Mouse (Mus musculus) spleen, postnatal 4 days (tissue): Measurements from ENCODE around the gene Rarg.
"Not testable (repeated sequence)": the region's sequence is repeated elsewhere in the genome, so short reads cannot be mapped to it uniquely, and the experiment has no call there.

Source experiments
- DNase-seq, 2 experiments: peaks; one replicate each; pipeline ENCODE4 v3.0.0; 2022; ENCODE audit warnings: low spot score in 2 of 2

Rarg gene

DNA sequence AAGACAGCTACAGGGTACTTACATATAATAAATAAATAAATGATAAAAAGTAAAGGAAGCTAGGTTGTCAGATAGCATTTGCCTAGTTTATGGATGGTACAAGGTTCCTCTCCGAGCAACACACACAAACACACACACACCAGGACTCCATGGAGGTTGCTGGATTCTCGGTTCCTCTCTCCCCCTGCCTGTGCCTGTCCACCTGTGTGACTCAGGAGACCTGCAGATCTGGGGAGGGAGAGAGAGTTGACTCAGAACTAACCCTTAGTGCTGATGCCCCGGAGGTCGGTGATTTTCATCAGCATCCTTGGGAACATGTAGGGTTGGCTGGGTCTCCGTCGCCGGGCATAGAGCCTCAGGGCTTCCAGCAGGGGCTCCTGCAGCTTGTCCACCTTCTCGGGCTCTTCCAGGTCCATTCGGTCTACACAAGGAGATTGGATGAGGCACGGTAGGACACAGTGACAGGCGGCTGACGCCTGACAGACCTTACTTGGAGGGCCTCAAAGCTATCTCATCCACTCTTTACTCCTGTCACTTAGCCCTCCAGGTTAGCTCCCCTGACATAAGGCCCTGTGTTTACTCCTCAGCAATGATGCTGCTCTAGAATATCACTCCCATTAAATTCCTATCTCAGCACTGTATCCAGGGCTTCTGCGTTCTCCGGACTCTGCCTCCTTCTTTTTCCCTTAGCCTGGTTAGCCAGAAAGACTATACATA is 18.6 kb downstream of the Rarg start:
- no peak for DNase-seq

DNA sequence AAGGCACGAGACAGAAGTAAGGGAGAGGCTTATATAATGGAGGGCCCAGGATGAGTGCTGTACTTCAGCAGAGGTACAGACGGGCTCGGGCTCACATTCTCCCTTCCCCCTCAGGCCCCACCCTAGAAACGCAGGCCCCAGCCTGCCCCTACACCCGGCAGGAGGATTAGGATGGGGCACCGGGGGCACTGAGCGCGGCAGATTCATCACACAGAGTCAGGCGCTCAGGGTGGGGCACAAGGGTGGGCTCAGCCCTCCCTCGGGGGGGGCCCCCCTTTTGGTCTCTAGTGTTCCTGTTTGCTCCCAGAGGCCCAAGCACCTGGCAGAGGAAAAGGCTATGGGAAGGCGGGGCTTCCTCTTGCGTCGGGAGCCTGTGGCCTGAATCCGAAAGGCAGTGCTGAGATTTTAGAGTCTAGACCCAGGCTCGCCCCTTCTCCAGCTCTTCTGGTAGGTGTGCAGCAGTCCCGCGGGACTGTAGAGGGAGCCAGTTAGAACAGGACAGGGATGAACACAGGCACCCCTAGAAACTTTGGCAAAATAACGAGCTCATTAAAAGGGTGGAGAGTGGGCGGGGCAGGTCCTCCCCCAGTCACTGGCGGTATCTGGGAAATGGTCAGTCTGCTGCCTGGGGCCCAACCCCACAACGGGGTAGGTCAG is 21.8 kb downstream of the Rarg start:
- DNase-seq: no peak

GRCm38 (mm10) chr15:102233896-102234295 is 23.4 kb downstream of the Rarg start:
- DNase-seq: no peak

DNA sequence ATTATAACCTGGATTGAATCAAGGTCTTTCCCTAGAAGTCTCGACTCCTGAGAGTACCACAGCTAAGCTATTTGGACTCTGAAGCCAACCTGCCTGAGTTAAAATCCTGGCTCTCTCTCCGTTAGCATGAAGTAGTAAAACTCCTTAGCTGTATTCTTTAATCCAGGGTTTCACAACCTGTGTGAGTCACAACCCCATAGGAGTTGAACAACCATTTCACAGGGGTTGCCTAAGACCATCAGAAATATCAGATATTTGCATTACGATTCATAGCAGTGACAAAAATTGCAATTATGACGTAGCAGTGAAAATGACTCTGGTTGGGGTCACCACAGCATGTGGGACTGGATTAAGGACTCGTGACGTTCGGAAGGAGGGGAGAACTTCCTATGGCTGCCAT is 24.6 kb downstream of the Rarg start:
- no peak for DNase-seq

- DNase-seq: peak in 1 of 2 experiments; percentile 70
These were observed 25.6 kb downstream of the Rarg start, which contains the start of gene Itgb7 for GRCm38 (mm10) chr15:102231748-102232147. Gene Itgb7, minus strand, starts transcription at chr15:102231944.

- no peak for DNase-seq
These were observed 26.7 kb downstream of the Rarg start for GRCm38 (mm10) chr15:102230408-102231321.

GRCm38 (mm10) chr15:102225619-102226018 is 31.7 kb downstream of the Rarg start:
- DNase-seq: not testable (repeated sequence)

- peak; percentile 61 to 77 for DNase-seq
These were observed 32.2 kb downstream of the Rarg start for GRCm38 (mm10) chr15:102224992-102225617.

- DNase-seq: peak; percentile 77 to 90
These were observed 32.9 kb downstream of the Rarg start for GRCm38 (mm10) chr15:102224186-102224991.

- no peak for DNase-seq
These were observed 34.9 kb downstream of the Rarg start for GRCm38 (mm10) chr15:102222386-102222785.

DNA sequence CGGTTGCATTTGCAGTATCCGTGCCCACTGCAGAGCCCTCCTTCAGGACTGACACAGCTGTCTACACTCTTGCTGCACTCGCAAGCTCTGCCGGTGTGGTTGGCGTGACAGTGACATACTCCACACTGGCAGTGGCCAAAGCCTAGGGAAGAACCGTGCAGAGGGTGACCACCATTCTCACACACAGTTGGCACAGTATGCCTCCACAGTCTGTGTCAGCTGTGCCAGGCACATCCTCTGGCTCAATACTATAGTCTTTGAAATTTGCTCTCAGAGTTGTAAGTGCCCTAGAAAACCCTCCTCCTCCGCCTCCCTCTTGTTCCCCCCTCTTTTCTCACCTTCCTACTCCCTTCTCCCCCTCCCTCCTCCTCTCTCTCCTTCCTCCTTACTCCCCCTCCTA is 40.0 kb downstream of the Rarg start:
- DNase-seq: no peak

DNA sequence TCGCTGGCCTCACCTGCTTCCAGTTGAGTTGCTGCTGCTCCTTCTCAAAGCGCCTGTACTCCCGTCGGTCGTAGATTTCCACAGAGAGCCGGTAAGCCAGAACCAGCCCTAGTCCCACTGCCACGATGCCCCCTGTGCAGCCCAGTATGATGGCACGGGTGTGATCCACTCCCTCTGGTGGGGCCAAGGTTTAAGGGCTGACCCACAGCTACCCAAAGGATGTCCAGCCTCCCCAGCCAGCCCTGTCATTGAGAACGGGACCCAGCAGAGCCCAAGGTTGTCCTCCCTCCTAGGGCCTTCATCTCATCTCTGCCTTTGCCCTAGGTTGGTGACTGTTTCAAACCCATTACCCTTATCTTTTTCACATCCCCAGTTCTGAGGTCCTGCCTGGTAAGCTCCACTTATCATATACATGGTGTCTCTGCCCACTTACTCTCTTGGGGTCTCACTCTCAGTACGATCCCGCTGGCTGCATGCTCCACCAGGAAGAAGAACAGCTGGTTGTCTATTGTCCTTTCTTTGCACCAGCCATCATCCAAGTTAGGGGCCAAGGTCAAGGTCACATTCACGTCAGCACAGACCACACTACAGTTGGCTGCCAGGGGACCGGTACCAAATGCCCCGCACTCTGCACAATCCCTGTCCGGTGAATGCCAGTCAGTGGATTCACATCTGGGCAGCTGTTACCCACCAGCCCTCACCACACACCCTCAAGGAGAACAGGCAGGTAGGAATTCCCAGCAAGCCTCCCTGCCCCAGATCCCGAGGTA is 40.7 kb downstream of the Rarg start:
- no peak for DNase-seq

- DNase-seq: no peak
These were observed 41.7 kb downstream of the Rarg start for GRCm38 (mm10) chr15:102215624-102216023.

DNA sequence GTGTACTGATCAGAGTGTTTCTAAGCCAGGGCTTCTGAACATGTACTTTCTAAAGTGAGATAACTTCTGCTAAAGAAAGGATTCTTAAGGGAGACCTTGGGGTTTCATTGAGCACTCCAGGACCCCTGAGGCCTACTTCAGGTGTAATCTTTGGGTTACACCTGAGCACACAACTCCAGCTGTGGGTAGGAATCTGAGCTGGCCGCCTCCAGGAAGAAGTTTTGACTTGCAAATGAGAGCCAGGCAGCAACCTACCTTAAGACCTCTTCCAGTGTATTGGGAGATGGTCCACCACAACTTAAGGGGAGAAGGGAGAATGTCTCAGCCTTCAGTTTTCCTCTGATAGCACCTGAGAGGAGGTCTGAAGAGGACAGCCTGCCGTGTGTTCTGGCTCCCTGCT is 43.2 kb downstream of the Rarg start:
- no peak for DNase-seq

GRCm38 (mm10) chr15:102211895-102212294 is 45.4 kb downstream of the Rarg start:
- no peak for DNase-seq

- no peak for DNase-seq
These were observed 46.5 kb downstream of the Rarg start for GRCm38 (mm10) chr15:102210816-102211215.

DNA sequence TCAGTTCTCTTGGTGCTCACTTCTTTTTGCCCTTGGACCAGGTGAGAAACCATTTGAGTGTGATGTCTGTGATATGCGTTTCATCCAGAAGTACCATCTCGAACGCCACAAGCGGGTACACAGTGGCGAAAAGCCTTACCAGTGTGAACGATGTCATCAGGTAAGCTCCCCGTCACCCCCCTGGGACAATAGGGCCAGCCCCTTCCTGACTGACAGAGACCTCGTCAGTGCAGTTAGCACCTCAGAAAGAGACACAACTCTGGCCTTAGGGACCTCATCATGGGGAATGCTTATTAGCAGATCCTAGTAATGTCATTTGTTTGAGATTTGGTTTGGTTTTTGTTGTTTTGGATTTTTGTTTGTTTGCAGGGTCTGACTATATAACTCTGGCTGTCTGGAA is 48.2 kb downstream of the Rarg start:
- DNase-seq: no peak

DNA sequence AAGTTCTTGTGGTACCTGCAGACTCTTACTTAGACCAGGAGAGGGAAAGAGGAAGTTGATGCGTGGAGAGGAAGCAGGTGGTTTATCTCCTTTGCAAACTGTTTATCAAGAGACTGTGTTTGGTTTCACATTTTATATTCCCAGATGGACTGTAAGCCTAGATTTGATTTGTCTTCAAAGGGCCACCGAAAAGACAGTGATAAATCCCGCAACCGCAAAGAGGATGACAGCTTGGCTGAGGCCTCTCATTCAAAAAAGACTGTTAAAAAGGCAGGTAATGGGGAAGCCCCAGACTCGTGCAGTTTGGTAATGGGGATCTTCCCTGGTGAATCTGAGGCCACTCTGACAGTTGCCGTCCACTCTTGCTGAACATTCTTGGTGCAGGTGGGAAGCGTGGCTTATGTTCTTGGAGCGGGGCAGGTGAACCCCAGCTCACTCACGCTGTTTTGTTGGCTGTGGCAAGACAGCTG is 49.2 kb downstream of the Rarg start:
- DNase-seq: no peak

GRCm38 (mm10) chr15:102207351-102207750 is 50.0 kb downstream of the Rarg start:
- no peak for DNase-seq

DNA sequence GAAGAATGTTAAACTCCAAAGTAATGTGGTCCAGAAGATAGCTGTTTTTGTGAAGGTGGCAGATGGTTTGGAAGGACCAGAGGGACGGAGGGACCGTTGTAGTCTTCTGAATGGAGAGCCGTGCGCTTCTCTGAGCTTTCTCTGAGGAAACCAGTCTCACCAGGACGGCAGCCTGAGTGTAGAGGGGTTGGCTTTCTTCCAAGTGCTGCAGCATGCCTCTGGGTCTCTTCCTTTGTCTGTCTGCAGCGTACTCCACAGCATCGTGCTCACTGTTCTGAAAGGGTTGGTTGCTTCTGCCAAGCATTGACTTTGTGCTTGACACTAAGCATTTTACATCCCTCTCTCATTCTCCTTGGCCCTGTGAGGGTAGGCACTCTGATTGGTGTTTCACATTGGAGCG is 51.5 kb downstream of the Rarg start:
- DNase-seq: no peak
